Mouse (Mus musculus): ENCODE results near the gene 2900011O08Rik.

- no peak for TF ChIP-seq GATA1 (IDR thresholded peaks at IDR 0.05; ENCODE audit: low read length)
- no peak for TF ChIP-seq TAL1 (IDR thresholded peaks at IDR 0.05; ENCODE audit: low read length)
Measured at GRCm38 (mm10) chr16:14131838-14132237, 145.4 kb downstream of the 2900011O08Rik start.

Measured in erythroblast, embryonic 14.5 days (primary cell).